Mouse (Mus musculus) cerebellum, adult (tissue): ENCODE measurements around the gene 2010111I01Rik.
"Not testable (repeated sequence)": the region's sequence is repeated elsewhere in the genome, so short reads cannot be mapped to it uniquely, and the experiment has no call there.

Experiments used
- ATAC-seq: cut with Nextera tagmentation; 2 replicates; pipeline ENCODE4 v1.9.2; 2017; ENCODE audit warnings: mild to moderate bottlenecking, moderate library complexity, mixed read lengths; ENCODE audit not compliant: insufficient number of reproducible peaks, low FRiP score, low TSS enrichment

2010111I01Rik gene

GRCm38 (mm10) chr13:63297003-63297402 is 332.3 kb downstream of the 2010111I01Rik start:
- ATAC-seq: no peak

- ATAC-seq: no peak
Measured at GRCm38 (mm10) chr13:63297933-63298332, 333.2 kb downstream of the 2010111I01Rik start.

- ATAC-seq: no peak
Measured at GRCm38 (mm10) chr13:63298931-63299330, 334.2 kb downstream of the 2010111I01Rik start.

GRCm38 (mm10) chr13:63300929-63301328 is 336.2 kb downstream of the 2010111I01Rik start:
- no peak for ATAC-seq

- ATAC-seq: no peak
Measured at GRCm38 (mm10) chr13:63301764-63302209, 337.1 kb downstream of the 2010111I01Rik start.

GRCm38 (mm10) chr13:63302381-63302780 is 337.7 kb downstream of the 2010111I01Rik start:
- no peak; the same call in 1 of the 2 replicates for ATAC-seq

- ATAC-seq: no peak
Measured at GRCm38 (mm10) chr13:63304124-63304792, 339.6 kb downstream of the 2010111I01Rik start.

GRCm38 (mm10) chr13:63304799-63305159 is 340.1 kb downstream of the 2010111I01Rik start:
- no peak for ATAC-seq

- ATAC-seq: no peak
Measured at GRCm38 (mm10) chr13:63305160-63306011, 340.7 kb downstream of the 2010111I01Rik start.

GRCm38 (mm10) chr13:63306768-63307167 is 342.1 kb downstream of the 2010111I01Rik start:
- peak; percentile 78 for ATAC-seq

GRCm38 (mm10) chr13:63309563-63309962 is 344.9 kb downstream of the 2010111I01Rik start:
- ATAC-seq: no peak

- no peak for ATAC-seq
Measured at GRCm38 (mm10) chr13:63311156-63311555, 346.5 kb downstream of the 2010111I01Rik start.

GRCm38 (mm10) chr13:63313247-63313646 is 348.6 kb downstream of the 2010111I01Rik start:
- ATAC-seq: no peak

GRCm38 (mm10) chr13:63313748-63314607 is 349.3 kb downstream of the 2010111I01Rik start:
- ATAC-seq: no peak

GRCm38 (mm10) chr13:63314608-63314920 is 349.9 kb downstream of the 2010111I01Rik start:
- no peak for ATAC-seq

- ATAC-seq: not testable (repeated sequence)
Measured at GRCm38 (mm10) chr13:63315111-63315510, 350.4 kb downstream of the 2010111I01Rik start.

- no peak for ATAC-seq
Measured at GRCm38 (mm10) chr13:63315777-63316176, 351.1 kb downstream of the 2010111I01Rik start.

GRCm38 (mm10) chr13:63316407-63316806 is 351.7 kb downstream of the 2010111I01Rik start:
- ATAC-seq: no peak

GRCm38 (mm10) chr13:63317681-63318104 is 353.0 kb downstream of the 2010111I01Rik start:
- ATAC-seq: no peak

- ATAC-seq: no peak
Measured at GRCm38 (mm10) chr13:63319814-63320213, 355.1 kb downstream of the 2010111I01Rik start.

- no peak for ATAC-seq
Measured at GRCm38 (mm10) chr13:63321689-63322088, 357.0 kb downstream of the 2010111I01Rik start.
